Mouse (Mus musculus) liver, embryonic 14.5 days (tissue): ENCODE data around the gene Ly6c2. TPM values are rescaled to one million over a fixed set of nuclear protein-coding genes. Genes with fewer than 3 reads are reported as not detected.
"Not testable (repeated sequence)": the region's sequence is repeated elsewhere in the genome, so short reads cannot be mapped to it uniquely, and the experiment has no call there.

Experiments
- ATAC-seq: fragments of 200-750 bp; cut with Nextera tagmentation; 2 replicates; pipeline ENCODE4 v1.8.0; 2017; ENCODE audit warnings: moderate number of reproducible peaks, mild to moderate bottlenecking, moderate library complexity; ENCODE audit not compliant: insufficient read depth
- DNase-seq, 3 experiments: peaks; one replicate each; pipeline ENCODE4 v3.0.0-alpha.2; 2012 to 2013; ENCODE audit warnings: low read depth in 3 of 3, low spot score in 3 of 3
- H3K27ac ChIP-seq: fragments of 300-500 bp; sonication (generic); 2 replicates; pipeline ENCODE4 v1.5.1; 2014; ENCODE audit warnings: moderate library complexity, mild to moderate bottlenecking, control low read depth, inconsistent platforms
- H3K27me3 ChIP-seq: fragments of 300-500 bp; sonication (generic); 2 replicates; pipeline ENCODE4 v1.6.1; 2014; ENCODE audit warnings: mild to moderate bottlenecking, low read length, moderate library complexity; ENCODE audit not compliant: control insufficient read depth, insufficient read depth
- H3K36me3 ChIP-seq: fragments of 300-500 bp; sonication (generic); replicated peaks from 2 replicates; pipeline ENCODE4 v1.6.1; 2014; ENCODE audit warnings: low read depth; ENCODE audit not compliant: control insufficient read depth, insufficient read depth
- H3K4me1 ChIP-seq, 2 experiments: fragments of 200-500 bp in 1 of 2; fragments of 300-500 bp in 1 of 2; sonication (generic) in 1 of 2; replicated peaks; 2 replicates each; pipeline ENCODE4 v1.6.1; 2012 to 2014; ENCODE audit warnings: antibody characterized with exemption in 1 of 2, inconsistent platforms in 1 of 2, low read length in 1 of 2; ENCODE audit not compliant: control insufficient read depth in 2 of 2, insufficient read depth in 2 of 2
- H3K4me2 ChIP-seq: fragments of 300-500 bp; sonication (generic); 2 replicates; pipeline ENCODE4 v1.6.1; 2014; ENCODE audit warnings: low read depth, mild to moderate bottlenecking, control low read depth, moderate library complexity
- H3K4me3 ChIP-seq, 2 experiments: fragments of 200-500 bp in 1 of 2; fragments of 300-500 bp in 1 of 2; sonication (generic) in 1 of 2; 2 replicates each; pipeline ENCODE4 v1.5.1; 2012 to 2014; ENCODE audit warnings: low read depth in 2 of 2, low read length in 2 of 2, mild to moderate bottlenecking in 2 of 2, control low read depth in 1 of 2, inconsistent platforms in 1 of 2, moderate library complexity in 1 of 2; ENCODE audit not compliant: insufficient read depth in 1 of 2
- H3K9ac ChIP-seq: fragments of 300-500 bp; sonication (generic); replicated peaks from 2 replicates; pipeline ENCODE4 v1.6.1; 2014; ENCODE audit warnings: mild to moderate bottlenecking, control low read depth, moderate library complexity
- H3K9me3 ChIP-seq: fragments of 300-500 bp; sonication (generic); 2 replicates; pipeline ENCODE4 v1.6.1; 2016; ENCODE audit warnings: low read length, mixed read lengths; ENCODE audit not compliant: control insufficient read depth
- CTCF ChIP-seq: IDR thresholded peaks from 2 replicates; pipeline ENCODE4 v1.5.1; 2016; ENCODE audit warnings: antibody characterized with exemption, low read depth, control low read depth
- EP300 ChIP-seq: IDR thresholded peaks from 2 replicates; pipeline ENCODE4 v1.6.1; 2016; ENCODE audit warnings: antibody characterized with exemption, low read depth
- WGBS: fragments of 180-500 bp; shearing (Covaris S2); extraction: QIAGEN DNeasy Blood & Tissue Kit; methylation state at CpG from one replicate; pipeline ENCODE4 v1.1.7; 2014; ENCODE audit not compliant: insufficient replicate concordance; 5-methylcytosine and 5-hydroxymethylcytosine counted together
- polyA plus RNA-seq, 2 experiments: library from polyadenylated mRNA; depleted of rRNA in 1 of 2; stranded (reverse) in 1 of 2; unstranded in 1 of 2; fragments of >200 nt; fragmentation: Nextera tagmentation in 1 of 2; extraction: Ambion mirVana in 1 of 2; gene quantifications; 2 replicates each; pipeline versions ENCODE4 v1.2.1 to v1.2.3; 2012 to 2014

Gene Ly6c2
- polyA plus RNA-seq, 2 experiments: 23.6 to 43.1 TPM

GRCm38 (mm10) chr15:75118742-75119141, 7.0 kb upstream of the Ly6c2 start:
- not testable (repeated sequence) for ATAC-seq, H3K36me3 ChIP-seq, H3K9ac ChIP-seq, H3K9me3 ChIP-seq, H3K4me1 ChIP-seq, H3K4me3 ChIP-seq, DNase-seq, H3K4me2 ChIP-seq, H3K27ac ChIP-seq, H3K27me3 ChIP-seq
- WGBS: 18% methylated on average over 5 of the region's 7 CpGs
- peak; percentile 71 for TF ChIP-seq CTCF

DNA sequence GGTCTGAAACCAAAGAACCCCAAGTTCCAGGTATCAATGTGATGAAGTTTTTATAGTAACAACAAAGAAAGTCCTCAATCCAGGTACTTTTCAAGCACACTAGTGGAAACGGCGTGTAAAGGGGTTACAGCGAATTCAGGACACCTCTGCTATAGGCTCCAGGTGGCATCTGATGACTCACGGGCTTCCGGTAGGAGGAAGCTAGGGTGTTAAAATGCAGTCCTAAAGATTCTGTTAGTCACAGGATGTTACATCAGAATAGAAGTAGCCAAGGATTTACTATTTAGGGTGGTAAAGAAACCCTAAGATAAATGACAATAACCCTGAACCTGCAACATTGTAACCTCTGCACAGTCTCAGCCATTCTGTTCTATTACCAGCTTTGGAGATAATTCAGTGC, 5.7 kb upstream of the Ly6c2 start:
- H3K9me3 ChIP-seq, H3K4me2 ChIP-seq, H3K4me1 ChIP-seq, H3K36me3 ChIP-seq, DNase-seq, H3K4me3 ChIP-seq, H3K9ac ChIP-seq, ATAC-seq, H3K27ac ChIP-seq, H3K27me3 ChIP-seq: not testable (repeated sequence)
- 68% methylated on average over 5 of the region's 5 CpGs for WGBS

- no peak for ATAC-seq
- Histone ChIP-seq H3K4me2 (no peak overlapping the region), H3K4me1 (no peaks in the 10 kb centered on the region), H3K27ac (no peak overlapping the region), H3K27me3 (no peaks in the 10 kb centered on the region), H3K36me3 (no peaks in the 10 kb centered on the region), H3K9me3 (no peaks in the 10 kb centered on the region), H3K4me3 (no peak overlapping the region), H3K9ac (no peak overlapping the region)
- DNase-seq: no peak
- WGBS: 44% methylated on average over 2 of the region's 2 CpGs
- TF ChIP-seq CTCF (no peak), EP300 (no peak)
Measured at GRCm38 (mm10) chr15:75116525-75116924, 4.8 kb upstream of the Ly6c2 start.

- H3K9me3 ChIP-seq, H3K9ac ChIP-seq, H3K36me3 ChIP-seq, ATAC-seq, H3K4me3 ChIP-seq, H3K4me1 ChIP-seq, H3K27me3 ChIP-seq, DNase-seq, H3K4me2 ChIP-seq, H3K27ac ChIP-seq: not testable (repeated sequence)
- 40% methylated on average over 2 of the region's 5 CpGs for WGBS
Measured at GRCm38 (mm10) chr15:75110424-75110823, 1.3 kb downstream of the Ly6c2 start.

- Histone ChIP-seq H3K36me3 (no peaks in the 10 kb centered on the region), H3K4me1 (no peaks in the 10 kb centered on the region), H3K27ac (no peak overlapping the region), H3K4me3 (no peak overlapping the region), H3K9me3 (no peaks in the 10 kb centered on the region), H3K27me3 (no peaks in the 10 kb centered on the region), H3K9ac (no peak overlapping the region), H3K4me2 (no peak overlapping the region)
- no peak for ATAC-seq
- 61% methylated on average over 10 of the region's 10 CpGs for WGBS
- DNase-seq: no peak
- TF ChIP-seq EP300 (no peak), CTCF (no peak)
Measured at GRCm38 (mm10) chr15:75099261-75099660, 12.5 kb downstream of the Ly6c2 start.

DNA sequence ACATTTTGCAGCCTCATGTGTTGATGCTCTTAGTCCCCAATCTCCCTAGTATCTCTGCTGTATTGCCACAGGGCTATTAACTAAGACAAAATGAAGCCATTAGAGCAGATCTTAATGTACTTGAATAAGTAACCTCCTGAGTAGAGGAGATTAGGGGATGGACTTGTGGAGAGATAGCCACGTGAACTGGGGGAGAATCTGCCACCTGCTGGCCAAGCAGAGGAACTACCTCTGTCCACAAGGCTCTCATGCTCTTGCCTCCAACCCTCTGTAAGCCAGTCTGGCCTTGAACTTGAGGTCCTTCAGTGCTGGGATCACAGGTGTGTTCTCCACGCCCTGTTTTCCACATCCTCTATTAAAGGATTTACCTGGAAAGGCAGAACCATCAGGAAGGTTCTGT, 23.7 kb downstream of the Ly6c2 start:
- WGBS: 0% methylated on average over 2 of the region's 2 CpGs
- H3K36me3 ChIP-seq, H3K4me3 ChIP-seq, H3K9ac ChIP-seq, H3K9me3 ChIP-seq, ATAC-seq, H3K4me1 ChIP-seq, H3K27ac ChIP-seq, DNase-seq, H3K27me3 ChIP-seq, H3K4me2 ChIP-seq: not testable (repeated sequence)
- TF ChIP-seq CTCF: peak; percentile 73
